In the genomic region with DNA sequence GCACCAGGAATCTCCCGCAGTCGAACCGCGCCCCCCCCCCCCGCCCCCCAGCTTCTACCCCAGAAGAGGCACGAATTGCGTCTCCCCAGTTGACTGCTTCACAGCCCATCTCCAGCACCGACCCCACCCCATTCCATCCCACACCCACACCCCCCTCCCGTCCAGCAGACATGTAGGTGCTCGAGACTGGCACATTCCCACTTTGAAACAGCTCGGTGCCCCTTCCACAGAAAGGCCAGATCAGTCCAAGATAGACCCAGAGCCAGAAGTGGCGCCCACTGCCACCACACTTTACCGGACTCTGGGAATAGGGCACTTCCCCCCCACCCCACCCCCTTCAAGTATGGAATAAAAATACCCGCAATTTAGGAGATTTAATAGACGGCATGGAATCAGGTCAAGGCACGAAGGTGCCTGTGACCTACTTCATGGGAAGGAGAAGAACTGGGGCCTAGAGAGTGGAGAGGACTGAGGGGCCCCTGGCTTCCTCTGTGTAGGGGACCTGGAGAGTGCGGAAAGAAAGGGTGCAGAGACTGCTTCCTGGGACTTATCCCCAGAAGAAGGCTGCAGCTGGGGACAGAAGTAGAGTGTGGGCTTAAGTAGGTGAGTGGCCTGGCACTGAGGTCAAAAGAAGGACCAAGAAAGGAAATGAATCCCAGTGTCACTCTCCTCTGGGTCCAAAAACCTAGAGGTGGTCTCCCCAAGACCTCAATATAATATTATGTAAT, we compare ENCODE assay signal across 8 mouse cellular contexts. TPM values are rescaled to one million over a fixed set of nuclear protein-coding genes. Genes with fewer than 3 reads are reported as not detected.
A peak's percentile ranks its signal among the peaks of the same experiment; 100 is the strongest.
DNase-seq lines count a peak whose midpoint lies in the region; ATAC-seq and TF ChIP-seq lines count a peak whose summit lies in the region.

No protein-coding gene starts in this region.

- no peak overlapping the region for H3K9ac ChIP-seq in kidney, postnatal 0 days (ENCODE audit: low read depth, low read length)
- H3K9ac ChIP-seq in hindbrain, embryonic 13.5 days, result peak overlapping the region; percentile 73; the same call in 1 of the 2 replicates
- H3K9ac ChIP-seq in midbrain, embryonic 14.5 days (replicated peaks; ENCODE audit: low read length), result 0 out of 2 replicates have a peak overlapping the region, but pooled peaks have one; percentile 58

- no peaks in the 10 kb centered on the region for H3K9me3 ChIP-seq in kidney, postnatal 0 days (replicated peaks; ENCODE audit: low read length)
- H3K9me3 ChIP-seq in hindbrain, embryonic 13.5 days, result no peaks in the 10 kb centered on the region
- no peaks in the 10 kb centered on the region for H3K9me3 ChIP-seq in midbrain, embryonic 14.5 days (ENCODE audit: control insufficient read depth, low read length)

- 28% methylated on average over 14 of the region's 17 CpGs for WGBS in kidney, postnatal 0 days
- WGBS in hindbrain, embryonic 13.5 days, result 24% methylated on average over 14 of the region's 17 CpGs
- 30% methylated on average over 17 of the region's 17 CpGs for WGBS in midbrain, embryonic 14.5 days

- 0 out of 2 replicates have a peak, but pooled peaks cover 4% of the 10 kb centered on the region for H3K27me3 ChIP-seq in kidney, postnatal 0 days (ENCODE audit: insufficient read depth, low read length)
- H3K27me3 ChIP-seq in hindbrain, embryonic 13.5 days, result peaks cover 50% of the 10 kb centered on the region
- peaks cover 27% of the 10 kb centered on the region for H3K27me3 ChIP-seq in midbrain, embryonic 14.5 days (ENCODE audit: control insufficient read depth, insufficient read depth, low read length)

- no peak for ATAC-seq in kidney, postnatal 0 days (replicated peaks; ENCODE audit: low FRiP score, low read depth)
- ATAC-seq in hindbrain, embryonic 13.5 days (ENCODE audit: low FRiP score), result no peak
- ATAC-seq in midbrain, embryonic 14.5 days (ENCODE audit: low FRiP score, low TSS enrichment), result no peak

- 0 out of 2 replicates have a peak, but pooled peaks cover 4% of the 10 kb centered on the region for H3K4me1 ChIP-seq in kidney, postnatal 0 days (replicated peaks; ENCODE audit: insufficient read depth, low read length)
- H3K4me1 ChIP-seq in brown adipose tissue, adult 24 weeks (ENCODE audit: control insufficient read depth, insufficient read depth, insufficient read length, low read length), result peaks cover 2% of the 10 kb centered on the region; the same call in 1 of the 2 replicates
- peaks cover 35% of the 10 kb centered on the region for H3K4me1 ChIP-seq in hindbrain, embryonic 13.5 days (replicated peaks)
- peaks cover 7% of the 10 kb centered on the region; the same call in 1 of the 2 replicates for H3K4me1 ChIP-seq in midbrain, embryonic 14.5 days (ENCODE audit: control insufficient read depth, insufficient read depth, low read length)

- H3K27ac ChIP-seq in kidney, postnatal 0 days, result no peak overlapping the region
- no peak overlapping the region for H3K27ac ChIP-seq in brown adipose tissue, adult 24 weeks (replicated peaks; ENCODE audit: low read depth, low read length)
- no peak overlapping the region for H3K27ac ChIP-seq in hindbrain, embryonic 13.5 days
- H3K27ac ChIP-seq in midbrain, embryonic 14.5 days (replicated peaks; ENCODE audit: low read depth, low read length), result no peak overlapping the region; the same call in 1 of the 2 replicates

- H3K4me3 ChIP-seq in kidney, postnatal 0 days (replicated peaks; ENCODE audit: low read depth, low read length), result peak overlapping the region; percentile 64
- peak overlapping the region; percentile 72 for H3K4me3 ChIP-seq in brown adipose tissue, adult 24 weeks (ENCODE audit: insufficient read depth, low read depth, low read length)
- H3K4me3 ChIP-seq in hindbrain, embryonic 13.5 days, result peak overlapping the region; percentile 84
- peak overlapping the region; percentile 75 for H3K4me3 ChIP-seq in midbrain, embryonic 14.5 days (replicated peaks; ENCODE audit: low read depth, low read length)

- peak overlapping the region; percentile 95 for H3K4me2 ChIP-seq in kidney, postnatal 0 days (ENCODE audit: low read length)
- peak overlapping the region; percentile 84 for H3K4me2 ChIP-seq in hindbrain, embryonic 13.5 days
- peak overlapping the region; percentile 76 for H3K4me2 ChIP-seq in midbrain, embryonic 14.5 days (ENCODE audit: low read length)

- no peak for TF ChIP-seq CTCF in kidney, postnatal 0 days (IDR thresholded peaks at IDR 0.05; ENCODE audit: low read depth)

- no peaks in the 10 kb centered on the region for H3K36me3 ChIP-seq in kidney, postnatal 0 days (ENCODE audit: insufficient read depth, low read length)
- H3K36me3 ChIP-seq in hindbrain, embryonic 13.5 days, result no peaks in the 10 kb centered on the region
- no peaks in the 10 kb centered on the region for H3K36me3 ChIP-seq in midbrain, embryonic 14.5 days (ENCODE audit: control insufficient read depth, insufficient read depth, low read length)

- no peak for DNase-seq in kidney, postnatal 0 days (ENCODE audit: low spot score)
- DNase-seq in kidney, adult 11 months, result no peak
- no peak for DNase-seq in midbrain, embryonic 14.5 days
- no peak for DNase-seq in right cerebral cortex, postnatal 14 days
- no peak for DNase-seq in adrenal gland, postnatal 14 days
- DNase-seq in left cerebral cortex, adult 18-20 months (ENCODE audit: low spot score in 2 of 2), result no peak

RNA-seq across cellular contexts. Expression of a gene that starts 0.7 kb away (rescaled TPM):
- 1.8 and 2.1 TPM in 2 replicates for polyA plus RNA-seq in kidney, postnatal 0 days (2015; fragmentation: Nextera tagmentation; extraction: Ambion mirVana)
- 0.38 and 0.55 TPM in 2 replicates for polyA plus RNA-seq in brown adipose tissue, adult 24 weeks (2012; ENCODE audit: insufficient read depth, insufficient read length, missing spikeins)
- 0.60 and 0.89 TPM in 2 replicates for polyA plus RNA-seq in hindbrain, embryonic 13.5 days (2015; fragmentation: Nextera tagmentation; extraction: Ambion mirVana)
- polyA plus RNA-seq in midbrain, embryonic 14.5 days (2014; fragmentation: Nextera tagmentation; extraction: Ambion mirVana), result 0.96 and 1.2 TPM in 2 replicates
- 4.3 and 4.8 TPM in 2 replicates for total RNA-seq in adrenal gland, postnatal 14 days (2021)
- 10 to 100 TPM; 42.2 to 46.7 TPM for total RNA-seq in left cerebral cortex, adult 18-20 months (2021)

RNA-seq across cellular contexts. Expression of a gene that starts 9.1 kb away (rescaled TPM):
- polyA plus RNA-seq in kidney, postnatal 0 days (2015; fragmentation: Nextera tagmentation; extraction: Ambion mirVana), result 2.0 and 3.1 TPM in 2 replicates
- 0.87 TPM in 1 of 2 replicates, not detected in the other for polyA plus RNA-seq in brown adipose tissue, adult 24 weeks (2012; ENCODE audit: insufficient read depth, insufficient read length, missing spikeins)
- polyA plus RNA-seq in hindbrain, embryonic 13.5 days (2015; fragmentation: Nextera tagmentation; extraction: Ambion mirVana), result 10.7 TPM in 2 replicates
- polyA plus RNA-seq in midbrain, embryonic 14.5 days (2014; fragmentation: Nextera tagmentation; extraction: Ambion mirVana), result 7.1 and 12.1 TPM in 2 replicates
- 1.1 and 4.4 TPM in 2 replicates for total RNA-seq in adrenal gland, postnatal 14 days (2021)
- 1 to 10 TPM; 1.4 to 1.9 TPM for total RNA-seq in left cerebral cortex, adult 18-20 months (2021)

RNA-seq across cellular contexts. Expression of a gene that starts 35.9 kb away (rescaled TPM):
- polyA plus RNA-seq in kidney, postnatal 0 days (2015; fragmentation: Nextera tagmentation; extraction: Ambion mirVana), result 8.8 and 9.0 TPM in 2 replicates
- polyA plus RNA-seq in brown adipose tissue, adult 24 weeks (2012; ENCODE audit: insufficient read depth, insufficient read length, missing spikeins), result 2.6 and 3.4 TPM in 2 replicates
- 51.6 and 57.4 TPM in 2 replicates for polyA plus RNA-seq in hindbrain, embryonic 13.5 days (2015; fragmentation: Nextera tagmentation; extraction: Ambion mirVana)
- polyA plus RNA-seq in midbrain, embryonic 14.5 days (2014; fragmentation: Nextera tagmentation; extraction: Ambion mirVana), result 40.6 and 61.2 TPM in 2 replicates
- total RNA-seq in adrenal gland, postnatal 14 days (2021), result 7.8 and 10.4 TPM in 2 replicates
- total RNA-seq in left cerebral cortex, adult 18-20 months (2021), result 100 to 1,000 TPM; 154 to 170 TPM

RNA-seq across cellular contexts. Expression of a gene that starts 39.6 kb away (rescaled TPM):
- polyA plus RNA-seq in kidney, postnatal 0 days (2015; fragmentation: Nextera tagmentation; extraction: Ambion mirVana), result 1,072 and 1,182 TPM in 2 replicates
- 937 and 961 TPM in 2 replicates for polyA plus RNA-seq in brown adipose tissue, adult 24 weeks (2012; ENCODE audit: insufficient read depth, insufficient read length, missing spikeins)
- 689 and 706 TPM in 2 replicates for polyA plus RNA-seq in hindbrain, embryonic 13.5 days (2015; fragmentation: Nextera tagmentation; extraction: Ambion mirVana)
- polyA plus RNA-seq in midbrain, embryonic 14.5 days (2014; fragmentation: Nextera tagmentation; extraction: Ambion mirVana), result 685 and 710 TPM in 2 replicates
- total RNA-seq in adrenal gland, postnatal 14 days (2021), result 1,235 and 1,395 TPM in 2 replicates
- total RNA-seq in left cerebral cortex, adult 18-20 months (2021), result 100 to 1,000 TPM; 627 to 650 TPM
